Mouse (Mus musculus) spleen, adult 2 months (tissue): Measurements from ENCODE around the gene Bmf. TPM values are rescaled to one million over a fixed set of nuclear protein-coding genes. Genes with fewer than 3 reads are reported as not detected.

ENCODE experiments used
- DNase-seq, 2 experiments: peaks; one replicate each; pipeline versions ENCODE4 v3.0.0 to v3.0.0-alpha.2; 2012 to 2021; ENCODE audit warnings: low spot score in 2 of 2, low read depth in 1 of 2
- H3K27ac ChIP-seq: fragments of 200-500 bp; 2 replicates; pipeline ENCODE4 v1.5.1; 2012; ENCODE audit warnings: low read length, inconsistent platforms; ENCODE audit not compliant: insufficient read depth
- H3K27me3 ChIP-seq: fragments of 200-500 bp; 2 replicates; pipeline ENCODE4 v1.6.1; 2012; ENCODE audit warnings: mild to moderate bottlenecking, moderate library complexity, low read length, inconsistent platforms; ENCODE audit not compliant: control insufficient read depth, insufficient read depth
- H3K36me3 ChIP-seq: fragments of 200-500 bp; 2 replicates; pipeline ENCODE4 v1.6.1; 2012; ENCODE audit warnings: mild to moderate bottlenecking, low read length, inconsistent platforms; ENCODE audit not compliant: control insufficient read depth, insufficient read depth
- H3K4me1 ChIP-seq: fragments of 200-500 bp; 2 replicates; pipeline ENCODE4 v1.6.1; 2011; ENCODE audit warnings: inconsistent platforms; ENCODE audit not compliant: control insufficient read depth, insufficient read depth, insufficient read length
- H3K4me3 ChIP-seq: fragments of 200-500 bp; 2 replicates; pipeline ENCODE4 v1.5.1; 2011; ENCODE audit warnings: mild to moderate bottlenecking, inconsistent platforms; ENCODE audit not compliant: insufficient read depth, insufficient read length; ENCODE audit errors: extremely low read depth
- CTCF ChIP-seq: fragments of 200-500 bp; IDR thresholded peaks from 2 replicates; pipeline ENCODE4 v1.5.1; 2011; ENCODE audit warnings: mild to moderate bottlenecking, inconsistent platforms; ENCODE audit not compliant: insufficient read depth, insufficient read length, insufficient replicate concordance; ENCODE audit errors: extremely low read depth
- POLR2A ChIP-seq: fragments of 200-500 bp; IDR thresholded peaks from 2 replicates; pipeline ENCODE4 v1.6.1; 2011; ENCODE audit warnings: low read depth, low read length, inconsistent platforms
- WGBS: fragments of 180-500 bp; shearing (Covaris S2); methylation state at CpG from one replicate; pipeline ENCODE4 v1.1.7; 2018; 5-methylcytosine and 5-hydroxymethylcytosine counted together
- polyA plus RNA-seq: library from polyadenylated mRNA; depleted of rRNA; stranded (reverse); fragments of >200 nt; gene quantifications from 2 replicates; pipeline ENCODE4 v1.2.3, GENCODE M21; 2012

Gene Bmf
- polyA plus RNA-seq, 1 experiment: 24.8 TPM

GRCm38 (mm10) chr2:118499135-118499961, 50.1 kb downstream of the Bmf start:
- no peak overlapping the region for H3K27ac ChIP-seq

GRCm38 (mm10) chr2:118498476-118498875, 51.0 kb downstream of the Bmf start:
- Histone ChIP-seq H3K27ac (no peak overlapping the region), H3K4me1 (peaks cover 10% of the 10 kb centered on the region; the same call in 1 of the 2 replicates)
- WGBS: 65% methylated on average over 6 of the region's 6 CpGs

More at GRCm38 (mm10) chr2:118499135-118499961, 50.1 kb downstream of the Bmf start:
- H3K4me1 ChIP-seq: peaks cover 10% of the 10 kb centered on the region; the same call in 1 of the 2 replicates
- no peak for TF ChIP-seq POLR2A
- TF ChIP-seq CTCF: no peak
- no peaks in the 10 kb centered on the region for H3K27me3 ChIP-seq
- DNase-seq: peak; percentile 24 to 45
- WGBS: 9% methylated on average over 20 of the region's 20 CpGs
- no peaks in the 10 kb centered on the region for H3K36me3 ChIP-seq
- H3K4me3 ChIP-seq: no peak overlapping the region

GRCm38 (mm10) chr2:118497890-118498289, 51.6 kb downstream of the Bmf start:
- Histone ChIP-seq H3K4me1 (peaks cover 10% of the 10 kb centered on the region; the same call in 1 of the 2 replicates), H3K4me3 (no peak overlapping the region), H3K27ac (no peak overlapping the region), H3K36me3 (no peaks in the 10 kb centered on the region), H3K27me3 (no peaks in the 10 kb centered on the region)
- DNase-seq: no peak
- TF ChIP-seq POLR2A (no peak), CTCF (no peak)
- WGBS: 67% methylated on average over 5 of the region's 5 CpGs

More at GRCm38 (mm10) chr2:118498476-118498875, 51.0 kb downstream of the Bmf start:
- DNase-seq: no peak
- Histone ChIP-seq H3K36me3 (no peaks in the 10 kb centered on the region), H3K4me3 (no peak overlapping the region), H3K27me3 (no peaks in the 10 kb centered on the region)
- no peak for TF ChIP-seq CTCF
- TF ChIP-seq POLR2A: no peak

GRCm38 (mm10) chr2:118495024-118495423, 54.5 kb downstream of the Bmf start:
- TF ChIP-seq POLR2A (no peak), CTCF (no peak)

GRCm38 (mm10) chr2:118491741-118492395, 57.6 kb downstream of the Bmf start:
- Histone ChIP-seq H3K36me3 (no peaks in the 10 kb centered on the region), H3K27ac (peak overlapping the region; percentile 56), H3K27me3 (no peaks in the 10 kb centered on the region), H3K4me1 (peaks cover 26% of the 10 kb centered on the region; the same call in 1 of the 2 replicates), H3K4me3 (no peak overlapping the region)
- no peak for TF ChIP-seq CTCF
- no peak for TF ChIP-seq POLR2A
- WGBS: 62% methylated on average over 4 of the region's 4 CpGs
- DNase-seq: no peak

More at GRCm38 (mm10) chr2:118495024-118495423, 54.5 kb downstream of the Bmf start:
- no peaks in the 10 kb centered on the region for H3K27me3 ChIP-seq
- no peak overlapping the region for H3K4me3 ChIP-seq
- no peaks in the 10 kb centered on the region for H3K36me3 ChIP-seq
- no peak for DNase-seq
- peaks cover 27% of the 10 kb centered on the region; the same call in 1 of the 2 replicates for H3K4me1 ChIP-seq
- WGBS: 42% methylated on average over 9 of the region's 9 CpGs
- H3K27ac ChIP-seq: no peak overlapping the region

- peaks cover 26% of the 10 kb centered on the region; the same call in 1 of the 2 replicates for H3K4me1 ChIP-seq
- H3K36me3 ChIP-seq: no peaks in the 10 kb centered on the region
- H3K4me3 ChIP-seq: no peak overlapping the region
- H3K27me3 ChIP-seq: no peaks in the 10 kb centered on the region
- 3% methylated on average over 5 of the region's 5 CpGs for WGBS
- peak; percentile 57 to 60 for DNase-seq
- H3K27ac ChIP-seq: peak overlapping the region; percentile 56
- TF ChIP-seq CTCF (no peak), POLR2A (no peak; the same call in 1 of the 2 replicates)
Observed at GRCm38 (mm10) chr2:118491281-118491731, 58.2 kb downstream of the Bmf start.
